Mouse (Mus musculus): ENCODE results near the gene Cfap97d2.

The Cfap97d2 gene

GRCm38 (mm10) chr8:13676701-13677412, 28.8 kb upstream of the Cfap97d2 start:
- H3K36me3 ChIP-seq (ENCODE audit: control insufficient read depth, insufficient read depth, low read length, poor library complexity, severe bottlenecking): no peaks in the 10 kb centered on the region
- DNase-seq (ENCODE audit: low read depth, low spot score): peak; percentile 73
- H3K27me3 ChIP-seq (ENCODE audit: control insufficient read depth, insufficient read depth, low read length, poor library complexity, severe bottlenecking): no peaks in the 10 kb centered on the region

GRCm38 (mm10) chr8:13677413-13677883, 28.2 kb upstream of the Cfap97d2 start, which contains the start of gene Rasa3:
Rasa3 (minus strand) TSS chr8:13677603.
- no peaks in the 10 kb centered on the region for H3K36me3 ChIP-seq (ENCODE audit: control insufficient read depth, insufficient read depth, low read length, poor library complexity, severe bottlenecking)
- no peaks in the 10 kb centered on the region for H3K27me3 ChIP-seq (ENCODE audit: control insufficient read depth, insufficient read depth, low read length, poor library complexity, severe bottlenecking)
- DNase-seq (ENCODE audit: low read depth, low spot score): peak; percentile 97

- H3K27me3 ChIP-seq (ENCODE audit: control insufficient read depth, insufficient read depth, low read length, poor library complexity, severe bottlenecking): no peaks in the 10 kb centered on the region
- DNase-seq (ENCODE audit: low read depth, low spot score): peak; percentile 80
- H3K36me3 ChIP-seq (ENCODE audit: control insufficient read depth, insufficient read depth, low read length, poor library complexity, severe bottlenecking): no peaks in the 10 kb centered on the region
Observed at GRCm38 (mm10) chr8:13678182-13678581, 27.5 kb upstream of the Cfap97d2 start.

- no peaks in the 10 kb centered on the region for H3K27me3 ChIP-seq (ENCODE audit: control insufficient read depth, insufficient read depth, low read length, poor library complexity, severe bottlenecking)
- DNase-seq (ENCODE audit: low read depth, low spot score): no peak
- H3K36me3 ChIP-seq (ENCODE audit: control insufficient read depth, insufficient read depth, low read length, poor library complexity, severe bottlenecking): no peaks in the 10 kb centered on the region
Observed at GRCm38 (mm10) chr8:13684131-13684530, 21.6 kb upstream of the Cfap97d2 start.

GRCm38 (mm10) chr8:13685674-13686314, 19.9 kb upstream of the Cfap97d2 start:
- Histone ChIP-seq H3K27me3 (ENCODE audit: control insufficient read depth, insufficient read depth, low read length, poor library complexity, severe bottlenecking) (no peaks in the 10 kb centered on the region), H3K36me3 (ENCODE audit: control insufficient read depth, insufficient read depth, low read length, poor library complexity, severe bottlenecking) (no peaks in the 10 kb centered on the region)
- DNase-seq (ENCODE audit: low read depth, low spot score): peak; percentile 85

- Histone ChIP-seq H3K36me3 (ENCODE audit: control insufficient read depth, insufficient read depth, low read length, poor library complexity, severe bottlenecking) (no peaks in the 10 kb centered on the region), H3K27me3 (ENCODE audit: control insufficient read depth, insufficient read depth, low read length, poor library complexity, severe bottlenecking) (no peaks in the 10 kb centered on the region)
- DNase-seq (ENCODE audit: low read depth, low spot score): peak; percentile 80
Observed at GRCm38 (mm10) chr8:13686426-13686825, 19.3 kb upstream of the Cfap97d2 start.

- peak; percentile 37 for DNase-seq (ENCODE audit: low read depth, low spot score)
- no peaks in the 10 kb centered on the region for H3K27me3 ChIP-seq (ENCODE audit: control insufficient read depth, insufficient read depth, low read length, poor library complexity, severe bottlenecking)
- H3K36me3 ChIP-seq (ENCODE audit: control insufficient read depth, insufficient read depth, low read length, poor library complexity, severe bottlenecking): no peaks in the 10 kb centered on the region
Observed at GRCm38 (mm10) chr8:13687101-13687717, 18.5 kb upstream of the Cfap97d2 start.

GRCm38 (mm10) chr8:13687941-13688340, 17.7 kb upstream of the Cfap97d2 start:
- no peaks in the 10 kb centered on the region for H3K27me3 ChIP-seq (ENCODE audit: control insufficient read depth, insufficient read depth, low read length, poor library complexity, severe bottlenecking)
- peak; percentile 67 for DNase-seq (ENCODE audit: low read depth, low spot score)
- H3K36me3 ChIP-seq (ENCODE audit: control insufficient read depth, insufficient read depth, low read length, poor library complexity, severe bottlenecking): no peaks in the 10 kb centered on the region

GRCm38 (mm10) chr8:13688461-13688860, 17.2 kb upstream of the Cfap97d2 start:
- no peak for DNase-seq (ENCODE audit: low read depth, low spot score)
- Histone ChIP-seq H3K27me3 (ENCODE audit: control insufficient read depth, insufficient read depth, low read length, poor library complexity, severe bottlenecking) (no peaks in the 10 kb centered on the region), H3K36me3 (ENCODE audit: control insufficient read depth, insufficient read depth, low read length, poor library complexity, severe bottlenecking) (no peaks in the 10 kb centered on the region)

GRCm38 (mm10) chr8:13689331-13689730, 16.4 kb upstream of the Cfap97d2 start:
- DNase-seq (ENCODE audit: low read depth, low spot score): no peak
- Histone ChIP-seq H3K27me3 (ENCODE audit: control insufficient read depth, insufficient read depth, low read length, poor library complexity, severe bottlenecking) (no peaks in the 10 kb centered on the region), H3K36me3 (ENCODE audit: control insufficient read depth, insufficient read depth, low read length, poor library complexity, severe bottlenecking) (no peaks in the 10 kb centered on the region)

- no peaks in the 10 kb centered on the region for H3K36me3 ChIP-seq (ENCODE audit: control insufficient read depth, insufficient read depth, low read length, poor library complexity, severe bottlenecking)
- DNase-seq (ENCODE audit: low read depth, low spot score): no peak
Observed at GRCm38 (mm10) chr8:13692302-13693066, 13.2 kb upstream of the Cfap97d2 start.

GRCm38 (mm10) chr8:13694735-13695134, 11.0 kb upstream of the Cfap97d2 start:
- Histone ChIP-seq H3K36me3 (ENCODE audit: control insufficient read depth, insufficient read depth, low read length, poor library complexity, severe bottlenecking) (no peaks in the 10 kb centered on the region), H3K27me3 (ENCODE audit: control insufficient read depth, insufficient read depth, low read length, poor library complexity, severe bottlenecking) (no peaks in the 10 kb centered on the region; the same call in 1 of the 2 replicates)
- no peak for DNase-seq (ENCODE audit: low read depth, low spot score)

More at GRCm38 (mm10) chr8:13692302-13693066, 13.2 kb upstream of the Cfap97d2 start:
- H3K27me3 ChIP-seq (ENCODE audit: control insufficient read depth, insufficient read depth, low read length, poor library complexity, severe bottlenecking): no peaks in the 10 kb centered on the region; the same call in 1 of the 2 replicates

GRCm38 (mm10) chr8:13695203-13695867, 10.4 kb upstream of the Cfap97d2 start:
- no peak for DNase-seq (ENCODE audit: low read depth, low spot score)
- no peaks in the 10 kb centered on the region; the same call in 1 of the 2 replicates for H3K27me3 ChIP-seq (ENCODE audit: control insufficient read depth, insufficient read depth, low read length, poor library complexity, severe bottlenecking)
- H3K36me3 ChIP-seq (ENCODE audit: control insufficient read depth, insufficient read depth, low read length, poor library complexity, severe bottlenecking): no peaks in the 10 kb centered on the region

GRCm38 (mm10) chr8:13696157-13696556, 9.5 kb upstream of the Cfap97d2 start:
- Histone ChIP-seq H3K27me3 (ENCODE audit: control insufficient read depth, insufficient read depth, low read length, poor library complexity, severe bottlenecking) (no peaks in the 10 kb centered on the region; the same call in 1 of the 2 replicates), H3K36me3 (ENCODE audit: control insufficient read depth, insufficient read depth, low read length, poor library complexity, severe bottlenecking) (no peaks in the 10 kb centered on the region)
- no peak for DNase-seq (ENCODE audit: low read depth, low spot score)
